22 mouse cellular contexts compared by ENCODE assay signal in genomic region chr3:8731398-8731797, GRCm38 (mm10).
DNase-seq lines count a peak whose midpoint lies in the region; ATAC-seq lines count a peak whose summit lies in the region.
"Had no signal": no experiment of that assay in that cellular context is flagged by ENCODE, and none has a peak within 500 bp of the region (broad histone marks: within the 10 kb centered on the region; RNA-seq: fewer than 3 reads in every experiment).

No protein-coding gene starts in this region.

- H3K9ac ChIP-seq in hindbrain, embryonic 15.5 days, result no peak overlapping the region
- H3K9ac ChIP-seq in hindbrain, embryonic 11.5 days (ENCODE audit: low read depth, low read length), result no peak overlapping the region
- H3K9ac ChIP-seq in kidney, embryonic 16.5 days (replicated peaks; ENCODE audit: low read length), result no peak overlapping the region
- H3K9ac ChIP-seq: forebrain, postnatal 0 days; heart, embryonic 15.5 days had no signal

- H3K4me3 ChIP-seq in hindbrain, embryonic 15.5 days, result no peak overlapping the region
- H3K4me3 ChIP-seq in hindbrain, embryonic 11.5 days (ENCODE audit: low read depth, low read length), result no peak overlapping the region
- H3K4me3 ChIP-seq in kidney, embryonic 16.5 days (ENCODE audit: low read length), result no peak overlapping the region
- H3K4me3 ChIP-seq: heart, adult 2 months; heart, embryonic 15.5 days; left cerebral cortex, adult 2 months had no signal

- no peaks in the 10 kb centered on the region for H3K36me3 ChIP-seq in hindbrain, embryonic 15.5 days
- H3K36me3 ChIP-seq in hindbrain, embryonic 11.5 days (ENCODE audit: control insufficient read depth, insufficient read depth, low read length), result no peaks in the 10 kb centered on the region
- no peaks in the 10 kb centered on the region for H3K36me3 ChIP-seq in kidney, embryonic 16.5 days (ENCODE audit: insufficient read depth, low read length)
- H3K36me3 ChIP-seq: heart, embryonic 15.5 days had no signal

- peaks cover 5% of the 10 kb centered on the region for H3K4me1 ChIP-seq in hindbrain, embryonic 15.5 days (replicated peaks)
- peaks cover 3% of the 10 kb centered on the region for H3K4me1 ChIP-seq in hindbrain, embryonic 11.5 days (replicated peaks; ENCODE audit: control insufficient read depth, insufficient read depth, low read length)
- H3K4me1 ChIP-seq in kidney, embryonic 16.5 days (ENCODE audit: insufficient read depth, low read length), result peaks cover 10% of the 10 kb centered on the region

- H3K27ac ChIP-seq in hindbrain, embryonic 15.5 days (replicated peaks), result no peak overlapping the region
- no peak overlapping the region for H3K27ac ChIP-seq in hindbrain, embryonic 11.5 days (ENCODE audit: low read depth, low read length)
- H3K27ac ChIP-seq in kidney, embryonic 16.5 days (ENCODE audit: low read length), result no peak overlapping the region
- H3K27ac ChIP-seq: heart, adult 2 months; heart, embryonic 15.5 days; left cerebral cortex, adult 2 months had no signal

- 70% methylated on average over 6 of the region's 6 CpGs for WGBS in hindbrain, embryonic 15.5 days
- 66% methylated on average over 6 of the region's 6 CpGs for WGBS in hindbrain, embryonic 11.5 days
- WGBS in kidney, embryonic 16.5 days, result 30% methylated on average over 6 of the region's 6 CpGs

- DNase-seq in adrenal gland, adult 2 months, result peak; percentile 29
- DNase-seq in adrenal gland, postnatal 4 days (ENCODE audit: low spot score in 2 of 2), result no peak
- DNase-seq in hindbrain, embryonic 11.5 days (ENCODE audit: low spot score), result no peak
- no peak for DNase-seq in kidney, adult 9 months
- DNase-seq in ovary, postnatal 36 days (ENCODE audit: low spot score), result peak; percentile 20
- DNase-seq in ovary, adult 18-20 months (ENCODE audit: low spot score), result no peak
- DNase-seq: adrenal gland, postnatal 10 days; cerebellum, adult 9-10 months; forebrain, postnatal 0 days; gastrocnemius, postnatal 36 days; heart, adult 2 months; heart, postnatal 4 days; kidney, adult 11 months; lung, postnatal 4 days; right cerebral cortex, adult 18-20 months; right cerebral cortex, postnatal 4 days; thymus, postnatal 14 days had no signal

- peak; percentile 42; the same call in 1 of the 2 replicates for ATAC-seq in hindbrain, embryonic 15.5 days (ENCODE audit: low FRiP score, low read depth)
- no peak for ATAC-seq in hindbrain, embryonic 11.5 days (ENCODE audit: low FRiP score)
- ATAC-seq in kidney, embryonic 16.5 days (ENCODE audit: low FRiP score, low TSS enrichment), result peak; percentile 72
- ATAC-seq: activated CD4-positive, CD25-positive, alpha-beta regulatory T cell, adult 4 months; forebrain, postnatal 0 days had no signal

- H3K27me3 ChIP-seq in hindbrain, embryonic 15.5 days, result no peaks in the 10 kb centered on the region
- H3K27me3 ChIP-seq in hindbrain, embryonic 11.5 days (ENCODE audit: control insufficient read depth, insufficient read depth, low read length), result no peaks in the 10 kb centered on the region
- no peaks in the 10 kb centered on the region for H3K27me3 ChIP-seq in kidney, embryonic 16.5 days (ENCODE audit: insufficient read depth, low read length)
- H3K27me3 ChIP-seq: heart, embryonic 15.5 days had no signal

- H3K4me2 ChIP-seq in hindbrain, embryonic 15.5 days, result no peak overlapping the region
- no peak overlapping the region for H3K4me2 ChIP-seq in hindbrain, embryonic 11.5 days (replicated peaks; ENCODE audit: low read depth, low read length)
- H3K4me2 ChIP-seq in kidney, embryonic 16.5 days (replicated peaks; ENCODE audit: low read depth, low read length), result no peak overlapping the region
- H3K4me2 ChIP-seq: heart, embryonic 15.5 days had no signal

- no peaks in the 10 kb centered on the region for H3K9me3 ChIP-seq in hindbrain, embryonic 15.5 days
- H3K9me3 ChIP-seq in hindbrain, embryonic 11.5 days (ENCODE audit: control insufficient read depth, low read length), result no peaks in the 10 kb centered on the region
- no peaks in the 10 kb centered on the region for H3K9me3 ChIP-seq in kidney, embryonic 16.5 days (ENCODE audit: low read length)
- H3K9me3 ChIP-seq: heart, embryonic 15.5 days had no signal

Comparison
In these comparisons a context has a peak if more than half of its experiments do, and no peak if none do; other contexts are left out.
1. DNase-seq: peak in adrenal gland, adult 2 months (single experiment) and ovary, postnatal 36 days (single experiment); none in adrenal gland, postnatal 4 days (0 of 2), hindbrain, embryonic 11.5 days (single experiment), kidney, adult 9 months (single experiment) and ovary, adult 18-20 months (single experiment).